8 mouse cellular contexts compared by ENCODE assay signal in the genomic region with DNA sequence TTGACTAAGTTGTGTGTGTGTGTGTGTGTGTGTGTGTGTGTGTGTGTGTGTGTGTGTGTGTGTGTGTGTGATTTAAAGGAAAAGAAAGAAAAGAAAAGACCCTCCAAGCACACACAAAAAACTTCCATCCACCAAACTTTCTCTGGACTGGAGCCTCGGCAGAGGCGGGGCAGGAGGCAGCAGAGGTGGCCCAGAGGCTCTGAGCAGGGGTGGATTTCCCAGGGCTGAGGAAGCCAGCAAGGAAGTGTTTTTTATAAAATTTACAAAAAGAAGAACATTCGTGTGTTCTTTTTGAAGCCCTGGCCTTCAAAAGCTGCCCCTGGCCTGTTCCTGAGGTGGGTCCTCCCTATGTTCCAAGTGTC. TPM values are rescaled to one million over a fixed set of nuclear protein-coding genes. Genes with fewer than 3 reads are reported as not detected.
A peak's percentile ranks its signal among the peaks of the same experiment; 100 is the strongest.
DNase-seq lines count a peak whose midpoint lies in the region; ATAC-seq and TF ChIP-seq lines count a peak whose summit lies in the region.

No protein-coding gene starts in this region.

- H3K36me3 ChIP-seq in intestine, embryonic 14.5 days (ENCODE audit: control insufficient read depth, insufficient read depth, low read length), result no peaks in the 10 kb centered on the region
- peaks cover 6% of the 10 kb centered on the region; the same call in 1 of the 2 replicates for H3K36me3 ChIP-seq in intestine, postnatal 0 days (ENCODE audit: control insufficient read depth, insufficient read depth)
- H3K36me3 ChIP-seq in embryonic facial prominence, embryonic 12.5 days, result peaks cover 17% of the 10 kb centered on the region
- no peaks in the 10 kb centered on the region for H3K36me3 ChIP-seq in hindbrain, embryonic 12.5 days
- H3K36me3 ChIP-seq in midbrain, embryonic 14.5 days (ENCODE audit: control insufficient read depth, insufficient read depth, low read length), result no peaks in the 10 kb centered on the region

- peaks cover 56% of the 10 kb centered on the region for H3K27me3 ChIP-seq in intestine, embryonic 14.5 days (replicated peaks; ENCODE audit: control insufficient read depth, insufficient read depth, low read length)
- peaks cover 38% of the 10 kb centered on the region for H3K27me3 ChIP-seq in intestine, postnatal 0 days (replicated peaks; ENCODE audit: control insufficient read depth, insufficient read depth, low read length)
- peaks cover 43% of the 10 kb centered on the region for H3K27me3 ChIP-seq in embryonic facial prominence, embryonic 12.5 days
- peaks cover 76% of the 10 kb centered on the region for H3K27me3 ChIP-seq in hindbrain, embryonic 12.5 days
- peaks cover 21% of the 10 kb centered on the region; the same call in 1 of the 2 replicates for H3K27me3 ChIP-seq in midbrain, embryonic 14.5 days (ENCODE audit: control insufficient read depth, insufficient read depth, low read length)
- no peaks in the 10 kb centered on the region for H3K27me3 ChIP-seq in cerebellum, adult 2 months (ENCODE audit: control insufficient read depth, insufficient read depth, low read length)

- H3K9me3 ChIP-seq in intestine, embryonic 14.5 days (ENCODE audit: control insufficient read depth, low read length), result no peaks in the 10 kb centered on the region
- H3K9me3 ChIP-seq in intestine, postnatal 0 days (ENCODE audit: control insufficient read depth), result no peaks in the 10 kb centered on the region
- no peaks in the 10 kb centered on the region for H3K9me3 ChIP-seq in embryonic facial prominence, embryonic 12.5 days
- no peaks in the 10 kb centered on the region for H3K9me3 ChIP-seq in hindbrain, embryonic 12.5 days (replicated peaks)
- no peaks in the 10 kb centered on the region for H3K9me3 ChIP-seq in midbrain, embryonic 14.5 days (ENCODE audit: control insufficient read depth, low read length)

- H3K4me2 ChIP-seq in intestine, embryonic 14.5 days (ENCODE audit: low read length), result no peak overlapping the region
- H3K4me2 ChIP-seq in intestine, postnatal 0 days (replicated peaks; ENCODE audit: low read depth), result no peak overlapping the region
- peak overlapping the region; percentile 15; the same call in 1 of the 2 replicates for H3K4me2 ChIP-seq in embryonic facial prominence, embryonic 12.5 days (replicated peaks)
- no peak overlapping the region for H3K4me2 ChIP-seq in hindbrain, embryonic 12.5 days (replicated peaks)
- no peak overlapping the region for H3K4me2 ChIP-seq in midbrain, embryonic 14.5 days (ENCODE audit: low read length)

- TF ChIP-seq POLR2A in cerebellum, adult 2 months (IDR thresholded peaks at IDR 0.05; ENCODE audit: borderline replicate concordance, insufficient read depth, low read length), result no peak

- peaks cover 36% of the 10 kb centered on the region for H3K4me1 ChIP-seq in intestine, embryonic 14.5 days (replicated peaks; ENCODE audit: control insufficient read depth, insufficient read depth, low read length)
- H3K4me1 ChIP-seq in intestine, postnatal 0 days (replicated peaks; ENCODE audit: control insufficient read depth, insufficient read depth, low read length), result no peaks in the 10 kb centered on the region
- H3K4me1 ChIP-seq in embryonic facial prominence, embryonic 12.5 days, result peaks cover 77% of the 10 kb centered on the region
- H3K4me1 ChIP-seq in hindbrain, embryonic 12.5 days, result peaks cover 80% of the 10 kb centered on the region
- H3K4me1 ChIP-seq in midbrain, embryonic 14.5 days (ENCODE audit: control insufficient read depth, insufficient read depth, low read length), result peaks cover 60% of the 10 kb centered on the region
- H3K4me1 ChIP-seq in cerebellum, adult 2 months (ENCODE audit: control insufficient read depth, insufficient read depth, low read length), result peaks cover 24% of the 10 kb centered on the region

- H3K27ac ChIP-seq in intestine, embryonic 14.5 days (ENCODE audit: low read depth), result peak overlapping the region; percentile 80
- H3K27ac ChIP-seq in intestine, postnatal 0 days (ENCODE audit: low read depth, low read length), result no peak overlapping the region; the same call in 1 of the 2 replicates
- H3K27ac ChIP-seq in embryonic facial prominence, embryonic 12.5 days, result peak overlapping the region; percentile 97
- peak overlapping the region; percentile 93 for H3K27ac ChIP-seq in hindbrain, embryonic 12.5 days
- H3K27ac ChIP-seq in midbrain, embryonic 14.5 days (replicated peaks; ENCODE audit: low read depth, low read length), result peak overlapping the region; percentile 81
- no peak overlapping the region for H3K27ac ChIP-seq in cerebellum, adult 2 months (ENCODE audit: insufficient read depth, low read length)

- no peak overlapping the region for H3K4me3 ChIP-seq in intestine, embryonic 14.5 days (ENCODE audit: low read depth, low read length)
- no peak overlapping the region for H3K4me3 ChIP-seq in intestine, postnatal 0 days (ENCODE audit: low read depth, low read length)
- no peak overlapping the region for H3K4me3 ChIP-seq in embryonic facial prominence, embryonic 12.5 days
- H3K4me3 ChIP-seq in hindbrain, embryonic 12.5 days, result no peak overlapping the region
- no peak overlapping the region for H3K4me3 ChIP-seq in midbrain, embryonic 14.5 days (replicated peaks; ENCODE audit: low read depth, low read length)
- H3K4me3 ChIP-seq in cerebellum, adult 2 months (replicated peaks; ENCODE audit: insufficient read depth, low read depth, low read length), result no peak overlapping the region

- no peak for DNase-seq in intestine, embryonic 14.5 days (ENCODE audit: low spot score)
- DNase-seq in midbrain, embryonic 14.5 days, result no peak
- no peak for DNase-seq in layer of hippocampus, postnatal 36 days
- DNase-seq in cerebellum, adult 2 months, result no peak

- no peak overlapping the region for H3K9ac ChIP-seq in intestine, embryonic 14.5 days (ENCODE audit: low read length)
- no peak overlapping the region for H3K9ac ChIP-seq in intestine, postnatal 0 days (ENCODE audit: low read depth, low read length)
- 0 out of 2 replicates have a peak overlapping the region, but pooled peaks have one; percentile 27 for H3K9ac ChIP-seq in embryonic facial prominence, embryonic 12.5 days
- H3K9ac ChIP-seq in hindbrain, embryonic 12.5 days, result peak overlapping the region; percentile 32
- no peak overlapping the region for H3K9ac ChIP-seq in midbrain, embryonic 14.5 days (replicated peaks; ENCODE audit: low read length)

- no peak for TF ChIP-seq CTCF in intestine, postnatal 0 days (IDR thresholded peaks at IDR 0.05; ENCODE audit: low read depth)
- TF ChIP-seq CTCF in cerebellum, adult 2 months (IDR thresholded peaks at IDR 0.05; ENCODE audit: borderline replicate concordance, insufficient read depth, low read depth, low read length), result no peak

- 24% methylated on average over 3 of the region's 3 CpGs for WGBS in intestine, embryonic 14.5 days
- 33% methylated on average over 3 of the region's 3 CpGs for WGBS in intestine, postnatal 0 days
- WGBS in embryonic facial prominence, embryonic 12.5 days, result 17% methylated on average over 3 of the region's 3 CpGs
- WGBS in hindbrain, embryonic 12.5 days, result 15% methylated on average over 3 of the region's 3 CpGs
- 9% methylated on average over 3 of the region's 3 CpGs for WGBS in midbrain, embryonic 14.5 days
- 33% methylated on average over 3 of the region's 3 CpGs for WGBS in cerebellum, adult 2 months

- ATAC-seq in intestine, embryonic 14.5 days (replicated peaks; ENCODE audit: low FRiP score, low TSS enrichment, low read depth), result 0 out of 2 replicates have a peak, but pooled peaks have one; percentile 28
- ATAC-seq in intestine, postnatal 0 days, result no peak
- ATAC-seq in embryonic facial prominence, embryonic 12.5 days (ENCODE audit: insufficient number of reproducible peaks, insufficient read depth, low FRiP score, low TSS enrichment), result peak; percentile 23; the same call in 1 of the 2 replicates
- peak; percentile 32; the same call in 1 of the 2 replicates for ATAC-seq in hindbrain, embryonic 12.5 days (ENCODE audit: low FRiP score)
- ATAC-seq in midbrain, embryonic 14.5 days (ENCODE audit: low FRiP score, low TSS enrichment), result peak; percentile 18; the same call in 1 of the 2 replicates
- ATAC-seq in megakaryocyte-erythroid progenitor cell, adult 5-6 weeks (replicated peaks; ENCODE audit: low FRiP score, low TSS enrichment, poor library complexity, severe bottlenecking), result no peak

RNA-seq across cellular contexts. Expression of a gene that starts 10.1 kb away (rescaled TPM):
- 3.3 and 4.1 TPM in 2 replicates for polyA plus RNA-seq in intestine, embryonic 14.5 days (2014; fragmentation: Nextera tagmentation; extraction: Ambion mirVana)
- 1.0 and 1.5 TPM in 2 replicates for polyA plus RNA-seq in intestine, postnatal 0 days (2015; fragmentation: Nextera tagmentation; extraction: Ambion mirVana)
- polyA plus RNA-seq in embryonic facial prominence, embryonic 12.5 days (2016; fragmentation: Nextera tagmentation; extraction: Ambion mirVana), result 7.1 and 7.4 TPM in 2 replicates
- 3.0 and 3.6 TPM in 2 replicates for polyA plus RNA-seq in hindbrain, embryonic 12.5 days (2016; fragmentation: Nextera tagmentation; extraction: Ambion mirVana)
- polyA plus RNA-seq in midbrain, embryonic 14.5 days (2014; fragmentation: Nextera tagmentation; extraction: Ambion mirVana), result 0.67 and 0.91 TPM in 2 replicates
- total RNA-seq in layer of hippocampus, postnatal 36 days (2021), result not detected
- polyA plus RNA-seq in cerebellum, adult 2 months (2012; rRNA removed), result 0.27 and 0.33 TPM in 2 replicates
- 25.7 and 28.1 TPM in 2 replicates for total RNA-seq in megakaryocyte-erythroid progenitor cell, adult 5-6 weeks (2014; fragmentation: Nextera tagmentation)
- total RNA-seq in megakaryocyte-erythroid progenitor cell, adult 5-6 weeks (2017), result 8.2 and 11.4 TPM in 2 replicates

RNA-seq across cellular contexts. Expression of a gene that starts 11.5 kb away (rescaled TPM):
- 4.3 and 5.2 TPM in 2 replicates for polyA plus RNA-seq in intestine, embryonic 14.5 days (2014; fragmentation: Nextera tagmentation; extraction: Ambion mirVana)
- polyA plus RNA-seq in intestine, postnatal 0 days (2015; fragmentation: Nextera tagmentation; extraction: Ambion mirVana), result 3.5 and 3.9 TPM in 2 replicates
- polyA plus RNA-seq in embryonic facial prominence, embryonic 12.5 days (2016; fragmentation: Nextera tagmentation; extraction: Ambion mirVana), result 4.9 and 5.0 TPM in 2 replicates
- 4.6 and 4.9 TPM in 2 replicates for polyA plus RNA-seq in hindbrain, embryonic 12.5 days (2016; fragmentation: Nextera tagmentation; extraction: Ambion mirVana)
- 1.5 and 3.8 TPM in 2 replicates for polyA plus RNA-seq in midbrain, embryonic 14.5 days (2014; fragmentation: Nextera tagmentation; extraction: Ambion mirVana)
- 1 to 10 TPM; 1.2 to 2.0 TPM for total RNA-seq in layer of hippocampus, postnatal 36 days (2021)
- 1.7 TPM in 2 replicates for polyA plus RNA-seq in cerebellum, adult 2 months (2012; rRNA removed)
- 44.2 and 65.2 TPM in 2 replicates for total RNA-seq in megakaryocyte-erythroid progenitor cell, adult 5-6 weeks (2014; fragmentation: Nextera tagmentation)
- total RNA-seq in megakaryocyte-erythroid progenitor cell, adult 5-6 weeks (2017), result 9.5 and 10.1 TPM in 2 replicates

RNA-seq across cellular contexts. Expression of a gene that starts 25.1 kb away (rescaled TPM):
- polyA plus RNA-seq in intestine, embryonic 14.5 days (2014; fragmentation: Nextera tagmentation; extraction: Ambion mirVana), result 23.7 and 25.0 TPM in 2 replicates
- 9.3 and 9.8 TPM in 2 replicates for polyA plus RNA-seq in intestine, postnatal 0 days (2015; fragmentation: Nextera tagmentation; extraction: Ambion mirVana)
- polyA plus RNA-seq in embryonic facial prominence, embryonic 12.5 days (2016; fragmentation: Nextera tagmentation; extraction: Ambion mirVana), result 19.4 and 20.8 TPM in 2 replicates
- 20.9 and 21.3 TPM in 2 replicates for polyA plus RNA-seq in hindbrain, embryonic 12.5 days (2016; fragmentation: Nextera tagmentation; extraction: Ambion mirVana)
- 19.1 and 20.2 TPM in 2 replicates for polyA plus RNA-seq in midbrain, embryonic 14.5 days (2014; fragmentation: Nextera tagmentation; extraction: Ambion mirVana)
- 10 to 100 TPM; 85.9 to 92.2 TPM for total RNA-seq in layer of hippocampus, postnatal 36 days (2021)
- 91.0 and 93.9 TPM in 2 replicates for polyA plus RNA-seq in cerebellum, adult 2 months (2012; rRNA removed)
- 71.6 and 76.7 TPM in 2 replicates for total RNA-seq in megakaryocyte-erythroid progenitor cell, adult 5-6 weeks (2014; fragmentation: Nextera tagmentation)
- 35.8 and 51.5 TPM in 2 replicates for total RNA-seq in megakaryocyte-erythroid progenitor cell, adult 5-6 weeks (2017)

RNA-seq across cellular contexts. Expression of a gene that starts 26.6 kb away (rescaled TPM):
- 85.9 and 87.0 TPM in 2 replicates for polyA plus RNA-seq in intestine, embryonic 14.5 days (2014; fragmentation: Nextera tagmentation; extraction: Ambion mirVana)
- polyA plus RNA-seq in intestine, postnatal 0 days (2015; fragmentation: Nextera tagmentation; extraction: Ambion mirVana), result 22.3 and 23.7 TPM in 2 replicates
- 71.2 and 73.6 TPM in 2 replicates for polyA plus RNA-seq in embryonic facial prominence, embryonic 12.5 days (2016; fragmentation: Nextera tagmentation; extraction: Ambion mirVana)
- polyA plus RNA-seq in hindbrain, embryonic 12.5 days (2016; fragmentation: Nextera tagmentation; extraction: Ambion mirVana), result 51.2 and 55.9 TPM in 2 replicates
- 56.9 and 59.6 TPM in 2 replicates for polyA plus RNA-seq in midbrain, embryonic 14.5 days (2014; fragmentation: Nextera tagmentation; extraction: Ambion mirVana)
- 100 to 1,000 TPM in 1 of 2 experiments, 10 to 100 TPM in 1; 95.2 to 115 TPM for total RNA-seq in layer of hippocampus, postnatal 36 days (2021)
- 144 and 148 TPM in 2 replicates for polyA plus RNA-seq in cerebellum, adult 2 months (2012; rRNA removed)
- 170 and 181 TPM in 2 replicates for total RNA-seq in megakaryocyte-erythroid progenitor cell, adult 5-6 weeks (2014; fragmentation: Nextera tagmentation)
- 94.9 and 126 TPM in 2 replicates for total RNA-seq in megakaryocyte-erythroid progenitor cell, adult 5-6 weeks (2017)

RNA-seq across cellular contexts. Expression of a gene that starts 50.1 kb away (rescaled TPM):
- 73.2 and 75.5 TPM in 2 replicates for polyA plus RNA-seq in intestine, embryonic 14.5 days (2014; fragmentation: Nextera tagmentation; extraction: Ambion mirVana)
- polyA plus RNA-seq in intestine, postnatal 0 days (2015; fragmentation: Nextera tagmentation; extraction: Ambion mirVana), result 77.3 and 79.4 TPM in 2 replicates
- polyA plus RNA-seq in embryonic facial prominence, embryonic 12.5 days (2016; fragmentation: Nextera tagmentation; extraction: Ambion mirVana), result 94.5 and 97.0 TPM in 2 replicates
- 62.5 and 64.8 TPM in 2 replicates for polyA plus RNA-seq in hindbrain, embryonic 12.5 days (2016; fragmentation: Nextera tagmentation; extraction: Ambion mirVana)
- 15.5 and 16.0 TPM in 2 replicates for polyA plus RNA-seq in midbrain, embryonic 14.5 days (2014; fragmentation: Nextera tagmentation; extraction: Ambion mirVana)
- total RNA-seq in layer of hippocampus, postnatal 36 days (2021), result 1 to 10 TPM; 7.2 to 7.6 TPM
- 13.9 and 15.1 TPM in 2 replicates for polyA plus RNA-seq in cerebellum, adult 2 months (2012; rRNA removed)
- 23.2 and 27.2 TPM in 2 replicates for total RNA-seq in megakaryocyte-erythroid progenitor cell, adult 5-6 weeks (2014; fragmentation: Nextera tagmentation)
- total RNA-seq in megakaryocyte-erythroid progenitor cell, adult 5-6 weeks (2017), result 47.1 and 60.7 TPM in 2 replicates

Comparison
In these comparisons a context has a peak if more than half of its experiments do, and no peak if none do; other contexts are left out.
1. ATAC-seq: peak in intestine, embryonic 14.5 days (single experiment), embryonic facial prominence, embryonic 12.5 days (single experiment), hindbrain, embryonic 12.5 days (single experiment) and midbrain, embryonic 14.5 days (single experiment); none in intestine, postnatal 0 days (single experiment) and megakaryocyte-erythroid progenitor cell, adult 5-6 weeks (single experiment).
2. H3K27ac ChIP-seq: peak in intestine, embryonic 14.5 days (single experiment), embryonic facial prominence, embryonic 12.5 days (single experiment), hindbrain, embryonic 12.5 days (single experiment) and midbrain, embryonic 14.5 days (single experiment); none in intestine, postnatal 0 days (single experiment) and cerebellum, adult 2 months (single experiment).
3. H3K9ac ChIP-seq: peak in embryonic facial prominence, embryonic 12.5 days (single experiment) and hindbrain, embryonic 12.5 days (single experiment); none in intestine, embryonic 14.5 days (single experiment), intestine, postnatal 0 days (single experiment) and midbrain, embryonic 14.5 days (single experiment).